Mouse (Mus musculus) thymus, adult 18-20 months (tissue): ENCODE measurements around the gene Ppp1r9b.

Experiments
- DNase-seq, 2 experiments: peaks; one replicate each; pipeline ENCODE4 v3.0.0; 2022; ENCODE audit warnings: mixed read lengths in 2 of 2

Gene Ppp1r9b

DNA sequence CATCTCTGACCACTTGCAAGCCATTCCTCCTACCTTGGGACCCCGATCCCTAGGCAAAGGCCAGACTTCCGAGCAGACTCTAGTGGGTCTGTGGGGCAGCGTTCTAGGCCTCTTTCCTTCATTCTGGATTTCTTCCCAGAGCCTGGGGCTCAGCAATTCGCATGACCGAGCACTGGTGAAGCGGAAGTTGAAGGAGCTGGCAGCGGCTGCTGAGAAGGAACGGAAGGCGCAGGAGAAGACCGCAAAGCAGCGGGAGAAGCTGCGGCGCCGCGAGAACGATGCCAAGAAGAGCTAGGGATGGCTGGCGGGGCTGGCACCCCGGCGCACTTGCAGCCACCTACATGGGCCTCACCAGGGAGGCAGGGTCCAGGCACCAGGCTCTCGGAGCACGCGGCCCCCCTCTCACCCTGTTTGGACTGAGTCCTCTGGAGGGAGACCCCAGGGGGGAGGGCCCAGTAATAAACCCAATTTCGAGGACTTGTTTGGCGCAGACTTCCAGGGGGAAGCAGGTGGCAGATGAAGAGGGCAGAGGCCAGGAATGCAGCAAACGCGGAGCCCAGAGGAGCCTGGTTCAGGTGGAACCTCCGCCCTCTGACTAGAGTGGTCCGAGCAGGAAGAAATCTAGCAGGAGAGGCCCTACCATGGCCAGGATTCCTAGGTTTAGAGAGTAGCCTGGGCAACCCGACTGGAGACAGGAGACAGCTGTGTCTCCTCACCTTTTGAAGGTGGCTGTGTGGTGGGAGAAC is 33.8 kb downstream of the Ppp1r9b start:
- no peak for DNase-seq

DNA sequence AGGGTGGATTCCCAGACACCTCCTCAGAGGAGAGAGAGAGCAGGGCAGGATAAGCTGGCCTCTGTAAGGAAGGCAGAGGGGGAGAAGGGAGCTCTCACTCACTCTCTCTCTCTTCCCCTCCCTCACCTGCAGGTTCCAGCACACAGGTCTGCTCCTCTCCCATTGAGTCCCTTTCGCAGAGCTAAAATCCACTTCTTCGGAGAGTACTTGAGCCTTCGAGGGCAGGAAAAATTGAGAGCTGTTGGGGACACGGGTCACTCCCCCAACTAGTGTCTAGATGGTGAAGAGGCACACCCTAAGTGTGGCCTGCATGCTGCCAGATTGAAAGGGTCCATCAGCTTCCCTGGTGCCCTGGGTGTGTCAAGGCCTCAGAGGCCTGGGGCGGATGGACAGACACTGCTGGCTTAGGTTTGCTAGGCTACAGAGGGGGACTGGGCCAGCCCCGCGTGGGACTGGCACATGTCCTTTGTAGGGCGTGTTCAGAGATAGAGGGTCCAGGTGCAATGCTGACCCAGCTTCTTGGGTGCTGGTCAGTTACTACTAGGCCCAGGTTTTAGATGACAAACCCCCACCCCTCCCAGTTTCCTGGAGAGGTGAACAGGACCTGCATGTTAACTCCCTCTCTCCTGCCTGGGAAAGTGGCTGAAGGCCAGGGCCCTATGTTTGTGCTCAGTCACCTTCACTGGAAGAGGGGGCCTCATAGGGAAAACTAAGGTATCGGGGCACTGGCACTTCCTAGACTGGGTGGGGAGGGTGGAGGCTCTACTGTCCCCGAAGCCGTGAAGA is 34.6 kb downstream of the Ppp1r9b start:
- no peak for DNase-seq

DNA sequence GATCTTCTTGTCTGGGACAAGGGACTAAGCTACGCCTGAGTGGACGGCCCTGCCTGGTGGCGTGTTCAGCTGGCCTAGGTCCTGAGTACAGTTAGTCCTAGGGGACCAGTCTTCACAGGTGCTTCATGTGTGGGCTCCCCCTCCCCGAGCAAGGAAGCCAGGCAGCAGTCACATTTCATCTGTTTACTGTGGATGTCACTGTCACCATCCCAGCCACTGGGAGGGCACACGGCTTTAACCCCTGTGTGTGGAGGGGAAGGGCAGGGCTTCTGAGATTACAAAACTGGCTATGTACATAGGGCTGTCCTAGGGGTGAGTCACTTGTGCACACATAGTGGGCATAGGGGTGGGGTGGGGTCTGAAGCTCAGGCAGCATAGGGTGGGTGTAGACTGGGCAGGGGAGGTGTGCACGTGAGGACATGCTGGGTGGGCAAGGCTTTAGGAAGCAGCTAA is 35.3 kb downstream of the Ppp1r9b start:
- DNase-seq: no peak

DNA sequence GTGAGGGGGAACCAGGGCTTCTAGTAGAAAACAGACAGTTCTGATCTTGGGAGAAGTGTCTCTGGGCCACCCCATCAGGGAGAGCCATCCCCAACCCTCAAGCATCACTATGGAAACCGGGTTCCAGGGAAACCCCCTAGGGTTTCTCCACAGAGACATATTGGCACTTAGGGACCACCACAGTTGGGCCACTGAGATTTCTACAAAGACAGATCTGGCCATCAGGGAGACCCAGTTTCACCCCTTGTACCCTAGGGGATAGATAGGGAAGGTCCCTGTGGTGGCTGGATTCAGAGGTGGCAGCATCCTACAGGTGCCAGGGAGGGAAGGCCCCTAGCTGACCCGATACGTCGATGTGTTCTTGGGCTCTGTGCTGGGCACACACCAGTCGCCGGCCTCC is 36.0 kb downstream of the Ppp1r9b start:
- DNase-seq: no peak

DNA sequence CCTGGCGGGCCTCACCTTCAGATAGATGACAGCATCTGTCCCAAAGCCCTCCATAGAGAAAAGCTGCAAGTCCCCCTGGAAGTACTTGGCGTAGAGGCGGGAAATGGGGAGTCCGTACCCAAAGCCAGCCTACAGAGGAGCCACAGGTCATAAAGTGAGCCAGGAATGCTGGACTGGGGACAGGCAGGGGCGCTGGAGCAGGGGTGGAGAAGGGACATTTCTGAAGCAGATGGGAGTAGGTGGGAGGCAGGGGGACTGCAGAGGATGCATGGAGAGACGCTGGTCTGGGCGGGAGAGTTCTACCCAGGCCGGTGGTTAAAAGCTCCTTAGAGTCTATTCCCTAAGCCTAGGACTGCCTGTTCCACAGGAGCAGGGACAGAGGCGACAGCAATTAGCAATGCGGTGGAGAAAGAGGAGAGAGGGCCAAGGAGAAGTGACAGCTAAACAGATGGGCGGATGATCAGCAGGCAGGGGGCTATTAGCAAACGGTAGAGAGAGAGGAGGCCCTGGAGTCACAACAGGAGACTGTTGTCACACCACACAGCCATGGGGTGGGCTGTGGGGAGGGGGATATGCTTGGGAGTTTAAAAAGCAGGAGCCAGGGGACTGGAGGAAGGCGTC is 37.1 kb downstream of the Ppp1r9b start:
- DNase-seq: no peak

DNA sequence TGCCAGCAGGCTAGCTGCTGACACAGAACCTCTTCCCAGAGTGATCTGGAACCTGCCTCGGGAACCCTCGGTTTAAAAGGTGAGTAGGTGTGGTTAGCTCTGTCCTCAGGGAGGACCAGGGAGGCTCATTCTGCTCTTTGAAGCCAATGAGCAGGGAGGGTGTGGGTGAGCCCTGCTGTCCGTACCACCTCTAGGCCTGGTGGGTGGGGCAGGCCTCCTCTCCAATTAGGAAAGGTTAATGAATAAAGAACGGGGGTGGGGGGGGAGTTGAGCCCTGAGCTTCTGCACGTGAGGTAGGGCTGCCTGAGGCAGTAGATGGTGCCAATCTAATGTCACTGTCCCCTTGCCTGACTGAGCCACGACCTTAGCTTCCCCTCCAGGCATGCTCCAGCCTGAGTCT is 42.1 kb downstream of the Ppp1r9b start:
- no peak for DNase-seq

DNA sequence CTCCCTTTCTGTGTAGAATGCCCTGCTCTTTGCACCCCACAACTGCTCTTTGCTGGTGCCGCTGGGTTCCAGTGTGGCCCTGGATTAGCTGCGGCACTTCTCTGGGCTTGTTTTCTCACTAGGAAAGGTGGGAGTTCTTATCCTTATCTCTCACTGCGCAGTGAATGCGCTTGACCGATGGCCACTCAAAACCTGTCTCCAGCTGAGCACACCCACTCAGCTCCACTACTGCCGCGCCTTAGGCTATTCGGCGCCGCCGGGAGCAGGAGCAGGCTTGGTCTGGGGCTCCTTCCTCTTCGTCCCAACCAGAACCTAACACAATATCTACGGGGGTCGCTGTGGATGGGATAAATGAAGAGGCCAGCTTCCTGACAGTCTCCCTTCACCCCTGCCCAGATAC is 42.8 kb downstream of the Ppp1r9b start:
- no peak for DNase-seq

DNA sequence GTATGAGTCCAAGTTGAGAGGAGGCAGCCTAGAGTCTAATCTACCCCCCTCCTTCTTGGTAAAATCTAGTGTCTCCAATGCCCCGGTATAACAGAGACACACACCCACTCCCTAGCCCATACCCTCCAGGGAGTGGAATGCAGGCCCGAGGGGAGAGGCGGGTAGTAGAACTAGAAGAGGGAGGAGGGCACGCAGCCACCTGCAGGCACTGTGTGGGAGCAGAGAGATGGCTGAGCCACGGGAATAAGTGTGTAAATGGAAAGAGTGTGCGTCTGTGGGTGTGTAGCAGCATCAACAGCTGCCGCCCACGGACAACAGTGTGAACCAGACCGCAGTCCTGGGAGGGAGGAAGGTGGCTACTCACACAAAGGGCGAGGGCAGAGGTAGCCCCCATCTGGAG is 44.1 kb downstream of the Ppp1r9b start:
- DNase-seq: no peak

DNA sequence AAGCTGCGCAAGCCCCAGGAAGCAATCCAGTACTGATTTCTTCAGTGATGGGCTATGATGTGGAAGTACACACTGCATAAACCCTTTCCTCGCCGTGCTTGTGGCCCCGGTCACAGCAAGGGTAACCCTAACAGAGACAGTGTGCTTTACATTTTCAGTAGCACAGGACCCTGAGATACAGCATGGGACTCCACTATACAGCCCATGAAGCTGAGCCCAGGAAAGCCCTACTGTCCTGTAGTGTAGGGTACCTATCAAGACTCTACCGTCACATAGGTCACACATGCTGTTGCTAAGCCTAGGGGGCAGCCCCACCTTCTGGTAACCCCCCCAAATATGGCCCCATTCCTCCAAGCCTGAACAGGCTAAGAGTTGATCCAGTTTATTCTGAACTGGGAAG is 45.7 kb downstream of the Ppp1r9b start:
- DNase-seq: no peak

DNA sequence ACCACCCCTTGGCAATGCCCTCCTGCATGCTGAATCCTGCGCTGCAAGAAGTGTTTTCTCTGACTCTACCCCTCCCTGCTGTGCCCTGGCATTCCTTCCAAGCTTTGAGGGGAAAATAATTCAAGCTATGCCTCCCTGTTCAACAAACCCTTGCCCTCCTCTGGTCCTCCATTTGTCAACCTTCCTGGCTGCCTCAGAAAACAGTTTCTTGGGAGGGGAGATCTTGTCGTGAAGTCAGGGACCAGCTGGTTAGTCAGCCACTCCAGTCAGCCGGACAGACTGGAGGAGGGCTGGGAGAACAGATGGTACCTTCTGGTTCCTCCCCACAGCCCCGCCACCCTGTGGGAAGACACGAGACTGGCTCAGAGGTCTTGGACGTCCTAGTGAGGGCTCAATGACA is 46.5 kb downstream of the Ppp1r9b start:
- DNase-seq: no peak

DNA sequence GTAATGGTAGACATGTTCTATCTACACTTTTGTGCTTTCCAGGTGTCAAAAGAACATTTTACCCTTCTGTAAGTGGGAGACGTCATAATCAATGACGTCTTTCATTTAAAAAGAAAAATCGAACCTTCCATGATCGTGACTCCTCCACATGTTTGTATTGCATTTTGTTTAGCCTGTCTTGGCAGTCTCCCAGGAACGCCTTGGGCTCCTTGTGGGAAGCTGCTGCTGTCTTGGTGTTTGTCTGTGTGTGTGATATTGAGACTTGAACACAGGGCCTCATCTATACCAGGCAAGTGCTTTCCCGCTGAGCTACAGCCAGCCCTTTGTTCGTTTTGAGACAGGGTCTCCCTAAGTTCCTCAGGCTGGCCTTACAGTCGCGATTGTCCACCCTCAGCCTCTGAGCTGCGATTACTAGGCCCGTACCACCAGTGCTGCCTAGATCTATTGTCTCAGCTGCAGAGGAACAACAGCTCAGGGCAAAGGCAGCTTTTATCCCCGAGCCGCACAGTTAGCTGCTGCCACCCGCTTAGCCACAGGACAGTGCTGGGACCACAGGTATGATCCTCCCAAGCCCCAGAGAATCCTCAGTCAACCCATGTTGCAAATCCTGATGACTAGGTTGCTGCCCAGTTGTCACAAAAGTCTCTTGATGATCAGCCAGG is 47.5 kb downstream of the Ppp1r9b start:
- no peak for DNase-seq

DNA sequence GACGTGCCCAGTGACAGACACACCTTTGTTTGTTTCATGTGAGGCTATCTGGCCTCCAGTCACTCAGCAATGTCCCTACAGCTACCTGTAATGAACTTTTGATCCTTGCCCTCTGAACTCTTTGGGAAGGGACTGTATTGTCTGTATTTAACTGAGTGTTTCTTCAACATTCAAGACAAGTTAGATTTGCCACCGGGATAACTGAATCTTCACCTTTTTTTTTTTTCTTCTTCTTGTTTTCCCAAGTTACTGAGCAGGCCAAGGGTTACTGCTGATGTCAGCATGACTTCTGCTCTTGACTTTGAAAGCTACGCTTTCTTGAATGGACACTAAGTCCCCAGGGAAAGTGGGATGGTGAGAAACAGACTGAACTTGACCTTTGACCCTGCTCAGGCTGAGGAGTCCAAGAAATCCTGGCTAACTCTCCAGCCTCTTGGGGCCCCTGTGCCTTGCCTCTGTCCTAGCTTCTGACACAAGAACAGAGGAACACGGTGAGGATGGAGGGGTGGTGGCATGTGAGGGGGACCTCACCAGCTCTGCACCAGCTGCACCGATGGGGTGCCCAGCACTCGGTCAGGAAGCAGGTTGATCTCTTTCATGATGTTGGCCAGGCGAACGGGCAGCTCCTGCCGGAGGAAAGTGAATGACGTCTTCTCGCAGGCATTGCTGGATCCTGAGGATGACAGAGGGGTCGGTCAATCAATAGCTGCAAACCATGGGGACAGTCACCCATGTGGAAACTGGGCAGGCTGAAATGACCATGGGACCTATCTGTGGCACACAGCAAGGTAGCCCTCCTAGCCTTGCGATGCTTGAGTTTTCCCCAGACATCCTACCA is 48.2 kb downstream of the Ppp1r9b start:
- DNase-seq: no peak

DNA sequence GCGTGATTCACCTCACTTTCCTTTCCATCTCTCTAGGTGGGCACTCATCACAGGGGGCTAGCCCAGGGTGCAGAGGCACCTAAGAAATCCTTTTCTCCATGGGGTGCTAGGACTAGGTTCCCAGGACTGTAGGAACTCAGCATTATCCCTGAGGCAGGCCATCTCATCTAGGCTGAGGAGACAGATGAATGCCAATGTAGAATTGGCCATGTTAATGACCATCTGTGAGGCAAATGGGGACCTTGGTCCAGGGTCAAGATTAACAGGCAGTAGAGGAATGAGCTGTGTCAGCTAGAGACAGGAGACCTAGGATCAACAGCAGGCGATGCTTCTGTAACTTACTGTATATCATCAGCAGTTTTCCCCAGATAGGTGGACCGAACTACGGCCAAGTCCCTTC is 48.9 kb downstream of the Ppp1r9b start:
- DNase-seq: no peak

DNA sequence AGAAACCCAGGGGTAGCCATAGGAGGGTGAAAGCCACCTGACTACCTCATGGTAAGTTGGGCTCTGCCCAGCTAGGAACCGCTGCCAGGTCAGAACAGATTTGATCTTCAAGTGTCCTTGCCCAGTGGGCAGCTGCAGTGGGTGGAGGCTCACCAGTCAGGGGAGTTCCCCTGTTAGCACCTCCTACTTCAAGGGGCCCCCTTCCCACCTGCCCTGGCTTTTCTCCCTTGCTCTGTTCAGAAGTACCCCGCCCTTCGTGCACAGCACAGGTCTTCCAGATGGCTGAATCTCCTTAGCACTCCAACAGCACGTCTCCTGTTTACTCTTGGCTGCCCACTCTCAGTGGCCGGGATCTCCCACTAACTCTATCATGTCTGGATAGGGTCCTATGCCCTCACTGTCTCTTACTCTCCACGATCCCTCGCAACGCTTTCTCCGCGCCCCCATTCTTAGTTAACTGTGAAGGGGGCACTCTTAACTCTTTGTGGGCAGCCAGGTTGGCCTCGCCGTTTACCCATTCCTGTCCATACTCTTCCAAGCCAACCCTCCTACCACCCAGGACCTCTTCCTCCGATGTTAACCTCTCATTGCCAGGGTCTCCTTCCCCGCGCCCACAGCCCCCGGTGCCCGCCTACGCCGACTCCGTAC is 49.8 kb downstream of the Ppp1r9b start:
- peak; percentile 24 to 41 for DNase-seq

DNA sequence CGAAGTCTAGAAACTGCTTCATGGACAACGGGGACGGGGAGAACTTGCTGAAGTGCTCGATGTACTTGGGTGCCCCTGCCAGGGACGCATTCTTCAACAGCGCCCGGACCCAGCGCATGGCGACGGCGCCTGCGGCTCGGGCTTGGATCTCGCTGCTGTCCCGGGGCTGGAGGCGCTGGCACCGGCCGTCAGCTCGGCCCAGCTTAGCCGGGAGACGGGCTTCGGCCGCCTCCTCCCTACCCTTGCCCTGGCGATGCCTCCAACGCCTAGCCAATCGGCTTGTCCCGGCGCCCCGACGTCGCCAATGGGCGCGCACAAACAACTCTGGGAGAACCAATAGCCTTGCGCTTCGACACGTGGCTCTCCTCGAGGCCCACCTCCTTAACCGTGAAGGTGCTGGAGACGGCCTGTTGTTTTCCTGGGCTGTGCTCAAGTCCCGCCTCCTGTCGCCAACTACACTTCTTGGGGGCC is 50.3 kb downstream of the Ppp1r9b start, which contains the start of gene Pdk2:
TSS of gene Pdk2 (minus strand) at position 216 of the 471 bp plus-strand sequence.
- peak; percentile 91 to 95 for DNase-seq

DNA sequence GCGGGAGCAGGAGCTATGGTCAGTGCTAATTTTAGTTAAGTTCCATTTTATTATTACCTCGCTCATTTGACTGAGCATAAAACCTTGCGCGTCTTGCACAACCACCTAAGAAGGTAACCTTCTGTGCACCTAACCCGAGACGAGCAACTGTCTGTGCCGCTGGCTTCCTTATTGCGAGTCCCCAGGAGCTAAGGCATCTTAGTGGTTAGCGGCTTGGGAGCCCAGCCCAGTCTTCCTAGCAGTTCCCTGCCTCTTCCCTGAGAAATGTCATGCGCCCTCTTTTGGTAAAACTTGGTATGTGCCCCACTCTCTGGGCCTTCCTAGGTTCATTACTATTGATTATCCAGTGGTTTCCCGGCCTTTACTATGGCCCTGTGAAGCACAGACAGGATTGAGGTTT is 51.3 kb downstream of the Ppp1r9b start:
- peak; percentile 20 to 39 for DNase-seq

DNA sequence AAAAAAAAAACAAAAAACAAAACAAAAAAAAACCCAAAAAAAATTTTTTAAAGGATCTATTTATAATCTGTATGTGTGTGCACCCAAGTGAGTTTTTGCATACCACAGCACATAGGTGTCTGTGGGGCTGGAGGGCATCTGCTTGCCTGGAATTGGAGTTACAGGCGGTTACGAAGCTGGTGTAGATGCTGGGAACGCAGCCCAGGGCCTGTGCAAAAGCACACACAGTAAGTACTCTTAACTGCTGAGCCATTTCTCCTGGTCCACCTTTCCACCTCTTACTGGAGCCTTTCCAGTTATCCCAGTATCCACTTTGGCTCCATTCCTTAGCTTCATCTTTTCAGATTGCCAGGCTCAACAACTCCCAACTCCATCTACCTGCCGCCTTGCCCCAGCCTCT is 52.2 kb downstream of the Ppp1r9b start:
- DNase-seq: no peak

DNA sequence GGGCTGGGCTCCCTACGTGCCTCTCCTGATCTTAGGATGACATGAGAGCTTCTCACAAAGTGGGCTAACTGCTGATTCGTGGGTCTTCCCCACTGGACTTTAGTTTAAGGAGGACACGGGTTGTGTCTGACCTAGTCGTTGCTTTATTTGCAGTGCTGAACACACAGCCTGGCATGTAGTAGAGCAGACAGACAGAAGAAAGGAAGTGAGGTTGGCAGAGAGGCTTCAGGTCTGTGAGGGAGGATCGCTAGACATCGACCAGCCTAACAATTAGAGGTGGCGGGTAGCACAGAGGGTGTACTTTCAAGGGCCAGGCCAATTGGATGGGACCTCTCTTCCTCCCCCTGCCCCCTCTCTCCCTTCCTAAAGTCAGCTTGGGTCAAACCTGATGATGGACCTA is 52.8 kb downstream of the Ppp1r9b start:
- DNase-seq: no peak

DNA sequence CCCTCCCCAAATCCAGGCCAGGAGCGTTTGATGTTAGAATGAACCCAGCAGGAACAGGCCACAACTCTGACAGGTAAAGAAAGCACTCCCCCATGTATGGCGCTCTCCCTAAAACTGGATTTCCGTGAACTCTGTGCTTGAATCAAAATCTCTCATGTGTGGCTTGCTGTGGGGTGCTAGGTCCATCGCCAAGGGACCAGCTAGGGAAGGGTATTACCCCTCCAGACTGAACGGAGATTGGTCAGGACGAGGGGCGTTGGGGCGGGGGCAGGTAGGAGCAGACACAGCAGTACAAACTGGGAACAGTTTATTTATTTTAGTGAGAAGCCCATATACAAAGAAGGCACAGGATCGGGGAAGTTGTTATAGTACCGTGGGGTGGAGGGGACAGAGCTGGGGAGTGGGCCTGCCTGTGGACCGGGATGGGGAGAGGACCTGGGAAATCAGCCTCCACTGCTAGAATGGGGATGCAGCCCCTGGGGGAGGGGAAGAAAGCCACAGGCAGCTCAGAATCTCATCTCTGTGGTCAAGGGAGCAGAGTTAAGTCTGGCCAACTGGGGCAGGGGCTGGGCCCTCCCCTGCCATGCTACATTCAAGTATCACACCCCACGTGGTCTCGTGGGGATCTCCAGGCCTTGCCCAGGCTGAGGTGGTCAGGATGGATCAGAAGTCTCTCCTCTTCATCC is 53.5 kb downstream of the Ppp1r9b start:
- no peak for DNase-seq

DNA sequence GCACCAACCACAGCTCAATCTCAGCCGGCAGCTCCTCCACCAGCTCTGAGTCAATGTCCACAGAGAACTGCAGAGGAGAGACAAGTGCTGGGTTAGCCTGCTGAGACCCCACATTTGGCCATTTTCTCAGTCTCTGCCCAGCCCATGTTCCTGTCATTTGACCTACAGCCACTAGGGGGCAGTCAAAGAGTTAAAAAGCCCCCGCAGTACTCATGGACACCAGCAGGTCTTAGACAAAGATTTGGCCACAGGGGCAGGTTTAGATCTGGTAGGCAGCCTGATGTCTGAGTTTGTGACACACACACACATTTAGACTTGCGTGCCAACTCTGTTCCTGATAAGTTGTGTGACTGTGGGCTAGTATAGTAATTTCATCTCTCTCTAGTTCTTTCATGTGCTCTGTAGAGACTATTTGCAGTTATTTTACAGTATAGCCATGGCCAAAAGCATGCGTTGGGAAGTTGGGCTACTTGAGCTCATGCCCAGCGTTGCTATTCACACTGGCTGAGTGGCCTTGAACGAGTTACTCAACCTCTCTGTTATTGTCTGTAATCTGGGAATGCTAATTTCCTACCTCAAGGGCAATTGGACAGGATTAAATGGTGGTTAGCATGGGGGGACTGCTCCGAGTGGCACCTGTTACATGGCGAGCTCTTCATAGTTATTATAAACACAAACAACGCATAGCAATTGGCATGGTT is 56.3 kb downstream of the Ppp1r9b start:
- peak in 1 of 2 experiments; percentile 35 for DNase-seq
